Mouse (Mus musculus) heart, adult 2 months (tissue): ENCODE measurements around the gene Vac14.

Source experiments
- CTCF ChIP-seq: fragments of 200-600 bp; IDR thresholded peaks from 2 replicates; pipeline ENCODE4 v1.8.1; 2022; ENCODE audit warnings: antibody characterized with exemption, mild to moderate bottlenecking, moderate library complexity
- EP300 ChIP-seq: fragments of 200-500 bp; IDR thresholded peaks from 2 replicates; pipeline ENCODE4 v1.6.1; 2011; ENCODE audit warnings: low read depth, low read length, control low read depth; ENCODE audit not compliant: insufficient read depth
- POLR2A ChIP-seq: fragments of 200-500 bp; IDR thresholded peaks from 2 replicates; pipeline ENCODE4 v1.6.1; 2011; ENCODE audit warnings: mild to moderate bottlenecking, low read depth, low read length, control low read depth; ENCODE audit not compliant: insufficient read depth

DNA sequence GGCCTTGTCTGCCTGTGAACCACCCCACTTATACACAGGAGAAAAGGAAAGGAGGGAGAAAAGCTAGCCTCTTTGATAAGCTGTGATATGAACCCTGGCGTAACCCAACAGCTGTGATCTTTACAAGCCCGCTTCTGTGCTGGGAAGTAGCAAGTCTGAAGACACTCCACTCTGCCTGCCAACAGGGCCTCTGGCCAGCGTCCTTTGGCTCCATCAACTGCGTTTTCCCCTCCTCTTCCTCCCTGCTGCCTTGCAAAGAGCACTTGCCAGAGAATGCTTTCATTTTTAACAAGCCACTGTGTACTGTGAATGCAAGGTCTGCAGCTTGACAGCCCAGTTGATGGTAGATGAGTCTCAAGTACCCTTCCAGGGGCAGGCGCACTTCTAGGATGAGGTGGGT is 69.3 kb downstream of the Vac14 start:
- TF ChIP-seq CTCF, result no peak
- TF ChIP-seq POLR2A, result 0 out of 2 replicates have a peak, but pooled peaks have one; percentile 27
- TF ChIP-seq EP300, result peak; percentile 72; the same call in 1 of the 2 replicates
